Mouse (Mus musculus) intestine, postnatal 0 days (tissue): Measurements from ENCODE around the gene Pfdn6. TPM values are rescaled to one million over a fixed set of nuclear protein-coding genes. Genes with fewer than 3 reads are reported as not detected.
"Not testable (repeated sequence)": the region's sequence is repeated elsewhere in the genome, so short reads cannot be mapped to it uniquely, and the experiment has no call there.

Experiments
- ATAC-seq: fragments of 200-750 bp; cut with Nextera tagmentation; 2 replicates; pipeline ENCODE4 v1.8.0; 2017; ENCODE audit warnings: mild to moderate bottlenecking, moderate TSS enrichment, moderate library complexity
- H3K27ac ChIP-seq: fragments of 300-500 bp; sonication (generic); 2 replicates; pipeline ENCODE4 v1.5.1; 2014; ENCODE audit warnings: mild to moderate bottlenecking, low read depth, low read length, moderate library complexity
- H3K27me3 ChIP-seq: fragments of 300-500 bp; sonication (generic); replicated peaks from 2 replicates; pipeline ENCODE4 v1.6.1; 2014; ENCODE audit warnings: low read length, mixed read lengths; ENCODE audit not compliant: control insufficient read depth, insufficient read depth
- H3K36me3 ChIP-seq: fragments of 300-500 bp; sonication (generic); 2 replicates; pipeline ENCODE4 v1.6.1; 2014; ENCODE audit warnings: mild to moderate bottlenecking, moderate library complexity; ENCODE audit not compliant: control insufficient read depth, insufficient read depth
- H3K4me1 ChIP-seq: fragments of 300-500 bp; sonication (generic); replicated peaks from 2 replicates; pipeline ENCODE4 v1.6.1; 2014; ENCODE audit warnings: antibody characterized with exemption, low read length, mixed read lengths; ENCODE audit not compliant: control insufficient read depth, insufficient read depth
- H3K4me2 ChIP-seq: fragments of 300-500 bp; sonication (generic); replicated peaks from 2 replicates; pipeline ENCODE4 v1.6.1; 2014; ENCODE audit warnings: low read depth, mild to moderate bottlenecking, moderate library complexity
- H3K4me3 ChIP-seq: fragments of 300-500 bp; sonication (generic); 2 replicates; pipeline ENCODE4 v1.5.1; 2014; ENCODE audit warnings: low read depth, low read length
- H3K9ac ChIP-seq: fragments of 300-500 bp; sonication (generic); 2 replicates; pipeline ENCODE4 v1.6.1; 2014; ENCODE audit warnings: mild to moderate bottlenecking, low read depth, low read length
- H3K9me3 ChIP-seq: fragments of 300-500 bp; sonication (generic); 2 replicates; pipeline ENCODE4 v1.6.1; 2016; ENCODE audit warnings: mixed run types; ENCODE audit not compliant: control insufficient read depth
- CTCF ChIP-seq: sonication (generic); IDR thresholded peaks from 2 replicates; pipeline ENCODE4 v1.5.1; 2016; ENCODE audit warnings: low read depth, mild to moderate bottlenecking, control low read depth, antibody characterized with exemption, moderate library complexity
- WGBS: fragments of 180-500 bp; shearing (Covaris S2); extraction: QIAGEN DNeasy Blood & Tissue Kit; methylation state at CpG from one replicate; pipeline ENCODE4 v1.1.7; 2014; 5-methylcytosine and 5-hydroxymethylcytosine counted together
- polyA plus RNA-seq: library from polyadenylated mRNA; unstranded; fragments of >200 nt; fragmentation: Nextera tagmentation; extraction: Ambion mirVana; gene quantifications from 2 replicates; pipeline ENCODE4 v1.2.1, GENCODE M21; 2015

Gene Pfdn6
- polyA plus RNA-seq, 1 experiment from 2014 or later: 116 TPM

- TF ChIP-seq CTCF: no peak
- H3K27me3 ChIP-seq: no peaks in the 10 kb centered on the region
- 65% methylated on average over 3 of the region's 3 CpGs for WGBS
- H3K4me2 ChIP-seq: peak overlapping the region; percentile 79
- no peak overlapping the region for H3K9ac ChIP-seq
- no peaks in the 10 kb centered on the region for H3K9me3 ChIP-seq
- H3K27ac ChIP-seq: no peak overlapping the region
- H3K36me3 ChIP-seq: peaks cover 13% of the 10 kb centered on the region
- H3K4me1 ChIP-seq: peaks cover 10% of the 10 kb centered on the region; the same call in 1 of the 2 replicates
- ATAC-seq: no peak
- H3K4me3 ChIP-seq: no peak overlapping the region
These were observed 13.2 kb upstream of the Pfdn6 start for GRCm38 (mm10) chr17:33953310-33953709.

GRCm38 (mm10) chr17:33952879-33953278, 12.7 kb upstream of the Pfdn6 start:
- peaks cover 10% of the 10 kb centered on the region; the same call in 1 of the 2 replicates for H3K4me1 ChIP-seq
- peaks cover 14% of the 10 kb centered on the region for H3K36me3 ChIP-seq
- H3K27ac ChIP-seq: no peak overlapping the region; the same call in 1 of the 2 replicates
- no peak overlapping the region for H3K9ac ChIP-seq
- 75% methylated on average over 4 of the region's 4 CpGs for WGBS
- H3K4me3 ChIP-seq: no peak overlapping the region
- no peak for TF ChIP-seq CTCF
- no peak for ATAC-seq
- H3K4me2 ChIP-seq: 0 out of 2 replicates have a peak overlapping the region, but pooled peaks have one; percentile 79
- H3K9me3 ChIP-seq: no peaks in the 10 kb centered on the region
- H3K27me3 ChIP-seq: no peaks in the 10 kb centered on the region

- ATAC-seq, H3K4me1 ChIP-seq, H3K9me3 ChIP-seq, H3K9ac ChIP-seq, H3K27me3 ChIP-seq: not testable (repeated sequence)
- Histone ChIP-seq H3K4me2 (peak overlapping the region; percentile 95), H3K27ac (peak overlapping the region; percentile 5; the same call in 1 of the 2 replicates), H3K4me3 (peak overlapping the region; percentile 51; the same call in 1 of the 2 replicates), H3K36me3 (peaks cover 20% of the 10 kb centered on the region)
- WGBS: 70% methylated on average over 13 of the region's 13 CpGs
These were observed 11.9 kb upstream of the Pfdn6 start for GRCm38 (mm10) chr17:33952015-33952414.

GRCm38 (mm10) chr17:33951021-33951946, 11.1 kb upstream of the Pfdn6 start, which contains the start of gene B3galt4:
Gene B3galt4 (minus strand): TSS chr17:33951488.
- Histone ChIP-seq H3K4me1 (peaks cover 5% of the 10 kb centered on the region; the same call in 1 of the 2 replicates), H3K4me3 (peak within 1 kb of the TSS; percentile 51), H3K4me2 (peak within 1 kb of the TSS; percentile 95), H3K9ac (peak within 1 kb of the TSS; percentile 59), H3K9me3 (no peaks in the 10 kb centered on the region), H3K36me3 (peaks cover 23% of the 10 kb centered on the region), H3K27ac (peak within 1 kb of the TSS; percentile 80), H3K27me3 (no peaks in the 10 kb centered on the region)
- TF ChIP-seq CTCF: 0 out of 2 replicates have a peak, but pooled peaks have one; percentile 20
- 1% methylated on average over 45 of the region's 45 CpGs for WGBS
- ATAC-seq: peak; percentile 63

GRCm38 (mm10) chr17:33950131-33950625, 10.0 kb upstream of the Pfdn6 start:
- TF ChIP-seq CTCF: no peak
- H3K9me3 ChIP-seq: no peaks in the 10 kb centered on the region
- WGBS: 75% methylated on average over 10 of the region's 10 CpGs
- peaks cover 28% of the 10 kb centered on the region for H3K36me3 ChIP-seq
- H3K9ac ChIP-seq: peak overlapping the region; percentile 59; the same call in 1 of the 2 replicates
- no peaks in the 10 kb centered on the region for H3K27me3 ChIP-seq
- peak overlapping the region; percentile 51 for H3K4me3 ChIP-seq
- peaks cover 4% of the 10 kb centered on the region; the same call in 1 of the 2 replicates for H3K4me1 ChIP-seq
- peak overlapping the region; percentile 80 for H3K27ac ChIP-seq
- peak overlapping the region; percentile 95 for H3K4me2 ChIP-seq
- ATAC-seq: no peak

- Histone ChIP-seq H3K9ac (no peak overlapping the region), H3K4me3 (0 out of 2 replicates have a peak overlapping the region, but pooled peaks have one; percentile 51), H3K27ac (peak overlapping the region; percentile 80), H3K36me3 (peaks cover 33% of the 10 kb centered on the region), H3K9me3 (no peaks in the 10 kb centered on the region), H3K4me2 (peak overlapping the region; percentile 95), H3K27me3 (no peaks in the 10 kb centered on the region), H3K4me1 (no peaks in the 10 kb centered on the region; the same call in 1 of the 2 replicates)
- TF ChIP-seq CTCF: 0 out of 2 replicates have a peak, but pooled peaks have one; percentile 2
- peak; percentile 72 for ATAC-seq
- 40% methylated on average over 19 of the region's 19 CpGs for WGBS
These were observed 8.9 kb upstream of the Pfdn6 start for GRCm38 (mm10) chr17:33948905-33949537.
